In genomic region chr7:81343831-81344230, GRCm38 (mm10) we compare ENCODE assay signal across 8 mouse cellular contexts. TPM values are rescaled to one million over a fixed set of nuclear protein-coding genes. Genes with fewer than 3 reads are reported as not detected.
A peak's percentile ranks its signal among the peaks of the same experiment; 100 is the strongest.
DNase-seq lines count a peak whose midpoint lies in the region; ATAC-seq and TF ChIP-seq lines count a peak whose summit lies in the region.

No protein-coding gene starts in this region.

- H3K9ac ChIP-seq in forebrain, embryonic 12.5 days = peak overlapping the region; percentile 99
- H3K9ac ChIP-seq in liver, adult 2 months (ENCODE audit: low read depth, low read length) = peak overlapping the region; percentile 95

- peaks cover 10% of the 10 kb centered on the region for H3K4me1 ChIP-seq in cerebellum, adult 2 months (ENCODE audit: control insufficient read depth, insufficient read depth, low read length)
- peaks cover 21% of the 10 kb centered on the region for H3K4me1 ChIP-seq in forebrain, embryonic 12.5 days
- H3K4me1 ChIP-seq in liver, adult 2 months (ENCODE audit: control insufficient read depth, insufficient read depth, low read length) = peaks cover 19% of the 10 kb centered on the region

- DNase-seq in cerebellum, adult 2 months = no peak
- DNase-seq in A20 (ENCODE audit: low read depth, low spot score) = peak; percentile 23
- DNase-seq in liver, adult 2 months (ENCODE audit: extremely low read depth, low read depth, low spot score) = no peak
- DNase-seq in right cerebral cortex, adult 18-20 months = no peak
- no peak for DNase-seq in gastrocnemius, postnatal 10 days
- no peak for DNase-seq in cerebellum, adult 18-20 months

- no peak overlapping the region for H3K27ac ChIP-seq in cerebellum, adult 2 months (ENCODE audit: insufficient read depth, low read length)
- H3K27ac ChIP-seq in forebrain, embryonic 12.5 days = no peak overlapping the region
- H3K27ac ChIP-seq in liver, adult 2 months (replicated peaks; ENCODE audit: insufficient read depth, low read depth, low read length) = 0 out of 2 replicates have a peak overlapping the region, but pooled peaks have one; percentile 13

- TF ChIP-seq POLR2A in cerebellum, adult 2 months (IDR thresholded peaks at IDR 0.05; ENCODE audit: borderline replicate concordance, insufficient read depth, low read length) = no peak
- no peak for TF ChIP-seq POLR2A in liver, adult 2 months (IDR thresholded peaks at IDR 0.05; ENCODE audit: extremely low read depth, insufficient read depth, low read length)

- no peaks in the 10 kb centered on the region for H3K9me3 ChIP-seq in forebrain, embryonic 12.5 days

- H3K79me2 ChIP-seq in liver, adult 2 months (ENCODE audit: control insufficient read depth, insufficient read depth, low read length) = peaks cover 6% of the 10 kb centered on the region; the same call in 1 of the 2 replicates

- H3K4me2 ChIP-seq in forebrain, embryonic 12.5 days = peak overlapping the region; percentile 87

- no peaks in the 10 kb centered on the region for H3K27me3 ChIP-seq in cerebellum, adult 2 months (ENCODE audit: control insufficient read depth, insufficient read depth, low read length)
- H3K27me3 ChIP-seq in forebrain, embryonic 12.5 days = peaks cover 3% of the 10 kb centered on the region; the same call in 1 of the 2 replicates
- H3K27me3 ChIP-seq in liver, adult 2 months (ENCODE audit: control insufficient read depth, insufficient read depth, low read length) = no peaks in the 10 kb centered on the region

- TF ChIP-seq CTCF in cerebellum, adult 2 months (IDR thresholded peaks at IDR 0.05; ENCODE audit: borderline replicate concordance, insufficient read depth, low read depth, low read length) = no peak
- no peak for TF ChIP-seq CTCF in liver, adult 2 months (IDR thresholded peaks at IDR 0.05; ENCODE audit: low read depth, low read length)

- no peak for ATAC-seq in cerebellum, adult (ENCODE audit: insufficient number of reproducible peaks, low FRiP score, low TSS enrichment)
- no peak for ATAC-seq in forebrain, embryonic 12.5 days (ENCODE audit: low FRiP score)

- H3K36me3 ChIP-seq in forebrain, embryonic 12.5 days (replicated peaks) = peaks cover 48% of the 10 kb centered on the region
- H3K36me3 ChIP-seq in liver, adult 2 months (ENCODE audit: control insufficient read depth, insufficient read depth, low read length) = peaks cover 21% of the 10 kb centered on the region

- H3K4me3 ChIP-seq in cerebellum, adult 2 months (replicated peaks; ENCODE audit: insufficient read depth, low read depth, low read length) = peak overlapping the region; percentile 100
- H3K4me3 ChIP-seq in forebrain, embryonic 12.5 days (replicated peaks) = peak overlapping the region; percentile 97
- peak overlapping the region; percentile 93 for H3K4me3 ChIP-seq in liver, adult 2 months (ENCODE audit: insufficient read depth, low read depth, low read length)

- WGBS in cerebellum, adult 2 months = 4% methylated on average over 10 of the region's 10 CpGs
- 17% methylated on average over 10 of the region's 10 CpGs for WGBS in forebrain, embryonic 12.5 days
- 4% methylated on average over 10 of the region's 10 CpGs for WGBS in liver, adult 2 months

RNA-seq across cellular contexts. Expression of gene Rps17, which starts 1.2 kb away (rescaled TPM):
- 775 and 784 TPM in 2 replicates for polyA plus RNA-seq in cerebellum, adult 2 months (2012; rRNA removed)
- 919 and 971 TPM in 2 replicates for polyA plus RNA-seq in forebrain, embryonic 12.5 days (2016; fragmentation: Nextera tagmentation; extraction: Ambion mirVana)
- 661 and 745 TPM in 2 replicates for total RNA-seq in liver, adult 2 months (2014; rRNA removed)
- polyA plus RNA-seq in liver, adult 2 months (2012; rRNA removed) = 501 and 572 TPM in 2 replicates
- 1,000 to 10,000 TPM; 1,068 to 1,095 TPM for total RNA-seq in gastrocnemius, postnatal 10 days (2021)
